Mouse (Mus musculus) testis, postnatal 14 days (tissue): ENCODE results near the gene Garnl3.

Experiments
- DNase-seq: peaks from one replicate; pipeline ENCODE4 v3.0.0; 2021; ENCODE audit warnings: low spot score

Gene Garnl3

DNA sequence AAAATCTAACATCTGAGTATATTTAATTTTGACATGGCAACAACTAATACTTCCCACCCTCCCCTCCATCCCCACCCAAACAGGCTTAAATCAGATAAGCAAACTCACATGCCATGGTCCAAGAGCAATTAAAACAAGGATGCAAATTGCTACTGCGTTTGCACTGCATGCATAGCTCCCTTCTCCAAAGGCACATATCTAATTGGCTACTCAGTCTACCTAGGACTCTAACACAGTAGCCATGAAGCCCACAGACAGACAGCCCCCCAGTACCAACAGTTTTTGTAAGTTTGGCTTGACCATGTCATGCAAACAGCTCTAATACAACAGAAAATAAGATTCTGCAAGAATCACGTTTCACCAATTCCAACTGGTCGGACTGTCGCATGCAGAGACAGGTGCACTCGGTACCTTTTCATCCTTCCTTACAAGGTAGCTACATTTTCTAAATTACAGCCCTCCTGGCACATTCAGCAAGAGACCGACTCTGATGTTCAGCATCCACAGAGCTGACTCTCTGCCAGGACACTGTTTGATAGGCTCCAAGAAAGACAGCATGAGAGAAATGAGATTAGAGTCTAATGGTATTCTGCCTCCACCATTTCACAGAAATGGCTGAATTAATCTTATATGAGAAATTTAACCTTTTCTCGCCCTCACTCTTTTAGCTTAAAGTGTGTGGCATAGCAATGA is 44.6 kb downstream of the Garnl3 start:
- no peak for DNase-seq

DNA sequence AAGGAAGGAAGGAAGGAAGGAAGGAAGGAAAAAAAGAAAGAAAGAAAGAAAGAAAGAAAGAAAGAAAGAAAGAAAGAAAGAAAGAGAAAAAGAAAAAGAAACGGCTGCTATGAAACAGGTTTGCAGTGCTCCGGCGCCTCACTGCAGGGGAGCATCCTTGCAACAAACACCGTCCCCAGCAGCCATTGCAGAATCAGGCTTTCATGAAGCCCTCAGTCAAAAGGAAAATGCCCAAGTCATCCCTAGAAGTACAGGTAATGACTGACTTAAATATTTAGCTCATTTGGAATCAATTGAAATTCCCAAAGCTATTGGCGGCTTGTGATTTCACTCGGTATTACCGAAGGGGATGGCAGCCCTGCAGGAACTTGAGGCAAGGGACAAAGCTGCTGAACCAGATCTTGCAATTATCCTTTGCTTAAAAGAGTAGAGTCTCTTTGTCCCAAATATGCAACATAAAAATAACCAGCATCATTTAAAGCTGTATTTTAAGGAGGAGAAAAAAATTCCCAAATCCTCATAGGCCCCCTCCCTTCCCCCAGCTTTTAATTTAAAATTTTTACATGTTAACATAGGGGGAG is 45.3 kb downstream of the Garnl3 start:
- DNase-seq = no peak

DNA sequence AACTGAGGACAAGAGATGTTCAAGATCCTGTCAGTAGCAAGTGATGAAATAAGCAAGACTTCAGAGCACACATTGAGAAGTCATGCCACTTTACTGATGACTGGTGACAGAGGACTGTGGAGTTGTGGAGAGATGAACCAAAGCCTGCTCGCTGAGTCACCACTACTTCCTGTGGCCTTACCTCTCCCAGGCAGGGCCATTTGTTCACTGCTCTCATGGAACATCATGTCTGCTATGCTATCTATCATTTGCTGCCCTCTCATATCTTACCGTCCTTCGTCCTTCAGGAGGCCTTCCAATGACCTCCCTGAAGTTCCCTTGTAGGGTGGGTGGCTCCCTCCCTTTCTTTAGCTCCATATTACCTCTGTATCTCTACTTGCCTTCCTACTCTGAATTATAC is 47.2 kb downstream of the Garnl3 start:
- DNase-seq = no peak

- no peak for DNase-seq
These were observed 51.3 kb downstream of the Garnl3 start for GRCm38 (mm10) chr2:33080166-33080565.

GRCm38 (mm10) chr2:33077252-33077651 is 54.2 kb downstream of the Garnl3 start:
- no peak for DNase-seq

GRCm38 (mm10) chr2:33074931-33075330 is 56.5 kb downstream of the Garnl3 start:
- DNase-seq = no peak

GRCm38 (mm10) chr2:33074188-33074587 is 57.3 kb downstream of the Garnl3 start:
- DNase-seq = no peak

- DNase-seq = no peak
These were observed 59.1 kb downstream of the Garnl3 start for GRCm38 (mm10) chr2:33072333-33072732.

DNA sequence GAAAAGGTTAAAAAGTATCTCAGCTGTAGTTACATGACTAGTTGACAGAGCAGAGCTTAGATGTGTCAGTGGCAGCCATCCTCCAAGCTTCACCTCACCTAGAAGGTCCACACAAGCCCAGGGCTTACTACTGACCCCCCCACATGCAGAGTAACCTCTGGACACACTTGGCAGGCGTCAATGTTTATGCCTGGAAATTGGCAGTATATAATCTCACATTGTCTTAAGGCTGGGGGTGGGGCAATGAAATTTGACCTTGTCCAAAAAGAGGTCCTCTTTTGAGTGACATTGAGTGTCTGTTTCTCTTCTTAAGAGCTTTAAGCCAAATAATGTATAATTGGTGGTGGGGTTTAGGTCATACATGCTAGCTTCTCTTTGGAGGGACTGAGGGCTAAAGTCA is 65.8 kb downstream of the Garnl3 start:
- DNase-seq = no peak

DNA sequence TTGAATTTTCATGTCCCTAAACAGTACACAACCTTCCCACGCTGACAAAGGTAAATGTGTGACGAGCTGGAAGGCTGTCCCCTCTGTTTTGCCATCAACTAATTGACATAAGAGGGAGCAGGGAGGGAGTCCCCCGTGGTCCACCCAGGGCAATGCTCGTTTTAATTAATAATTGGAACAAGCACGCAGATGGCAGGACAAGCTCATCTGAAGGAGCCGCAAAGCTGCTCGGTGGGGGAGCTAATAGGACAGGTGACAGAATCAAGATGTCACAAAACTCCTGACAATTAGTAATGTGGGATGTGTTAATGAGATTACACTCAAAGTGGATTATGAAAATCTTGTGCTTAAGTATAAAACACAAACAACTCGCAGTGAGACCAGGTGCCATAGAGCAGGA is 68.7 kb downstream of the Garnl3 start:
- DNase-seq = no peak

DNA sequence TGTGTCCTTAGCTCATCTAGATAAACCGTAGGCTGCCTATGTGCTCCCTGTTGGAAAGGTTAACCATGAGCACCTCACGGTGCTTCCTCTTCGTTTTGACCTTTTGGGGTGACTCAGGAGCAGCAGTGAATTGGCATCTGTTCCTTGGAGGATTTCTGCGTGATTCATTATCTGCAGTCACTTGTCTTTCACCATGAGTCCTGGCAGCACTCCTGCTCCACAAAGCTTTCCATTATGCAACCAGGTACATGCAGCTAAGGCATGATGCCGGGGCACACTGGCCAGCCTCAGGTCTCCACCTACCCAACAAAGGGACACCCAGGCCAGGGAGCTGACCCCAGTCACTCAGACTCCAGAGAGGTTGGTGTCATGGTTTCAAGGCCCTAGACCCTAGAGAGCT is 72.5 kb downstream of the Garnl3 start:
- DNase-seq = no peak

- no peak for DNase-seq
These were observed 73.9 kb downstream of the Garnl3 start for GRCm38 (mm10) chr2:33057514-33057913.

GRCm38 (mm10) chr2:33053966-33054365 is 77.5 kb downstream of the Garnl3 start:
- no peak for DNase-seq

- peak; percentile 44 for DNase-seq
These were observed 84.1 kb downstream of the Garnl3 start for GRCm38 (mm10) chr2:33047360-33047759.

GRCm38 (mm10) chr2:33046919-33047318 is 84.5 kb downstream of the Garnl3 start:
- DNase-seq = no peak

- no peak for DNase-seq
These were observed 85.6 kb downstream of the Garnl3 start for GRCm38 (mm10) chr2:33045899-33046298.

- DNase-seq = no peak
These were observed 88.7 kb downstream of the Garnl3 start for GRCm38 (mm10) chr2:33042781-33043180.

GRCm38 (mm10) chr2:33041571-33041970 is 89.9 kb downstream of the Garnl3 start:
- DNase-seq = no peak

DNA sequence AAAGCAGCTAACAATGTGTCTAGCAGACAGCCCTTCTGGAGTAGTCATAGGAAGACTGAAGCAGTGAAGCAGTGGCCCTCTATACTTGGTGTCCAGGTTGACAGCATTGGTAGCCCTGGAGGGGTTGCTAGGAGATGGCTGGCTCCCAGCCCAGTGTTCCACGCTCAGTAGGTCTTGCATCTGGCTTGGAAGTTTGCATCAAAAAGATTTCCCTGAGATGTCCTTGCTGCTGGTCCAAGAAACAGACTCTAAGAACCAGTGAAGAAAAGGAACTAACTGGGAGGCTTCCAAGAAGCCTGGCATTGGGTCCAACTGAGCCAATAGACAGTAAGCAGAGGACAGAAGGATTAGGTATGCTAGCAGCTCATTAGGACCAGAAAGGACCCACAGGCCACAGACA is 94.0 kb downstream of the Garnl3 start:
- no peak for DNase-seq

DNA sequence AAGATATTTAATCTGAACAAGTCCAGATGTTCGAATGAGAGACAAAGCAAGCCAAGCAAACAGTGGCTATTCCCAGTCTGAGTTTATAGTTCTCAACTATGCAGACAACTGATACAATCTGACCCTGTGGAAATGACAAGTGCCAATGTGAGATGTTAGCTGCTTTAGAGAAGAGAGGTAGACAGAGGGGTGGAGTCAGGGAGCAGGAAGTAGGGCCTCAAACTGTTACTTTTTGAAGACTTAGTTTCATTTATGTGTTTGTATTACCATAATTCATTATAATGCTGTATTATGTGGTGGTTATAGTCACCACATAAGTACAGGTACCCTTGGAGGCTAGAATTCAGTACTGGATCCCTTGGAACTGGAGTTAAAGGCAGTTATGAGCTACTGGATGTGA is 96.2 kb downstream of the Garnl3 start:
- DNase-seq = no peak

DNA sequence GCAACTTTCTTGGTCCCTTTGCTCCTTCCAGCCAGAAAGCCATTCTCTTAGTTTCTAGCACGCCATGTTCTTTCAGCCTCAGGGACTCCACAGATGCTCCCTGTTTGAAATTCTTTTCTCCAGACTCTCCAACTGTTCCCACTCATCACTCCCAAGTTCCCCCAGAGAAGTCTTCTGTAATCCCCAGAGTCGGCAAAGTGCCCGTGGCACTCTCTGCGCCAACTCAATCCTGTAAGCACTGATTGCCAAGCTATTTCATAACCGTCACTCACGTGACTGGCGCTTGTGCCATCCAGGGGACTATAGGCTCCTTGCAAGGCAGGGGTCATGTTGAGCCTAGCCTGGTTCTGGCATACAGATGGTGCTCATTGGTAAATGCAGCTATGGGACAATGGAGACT is 98.2 kb downstream of the Garnl3 start:
- no peak for DNase-seq

DNA sequence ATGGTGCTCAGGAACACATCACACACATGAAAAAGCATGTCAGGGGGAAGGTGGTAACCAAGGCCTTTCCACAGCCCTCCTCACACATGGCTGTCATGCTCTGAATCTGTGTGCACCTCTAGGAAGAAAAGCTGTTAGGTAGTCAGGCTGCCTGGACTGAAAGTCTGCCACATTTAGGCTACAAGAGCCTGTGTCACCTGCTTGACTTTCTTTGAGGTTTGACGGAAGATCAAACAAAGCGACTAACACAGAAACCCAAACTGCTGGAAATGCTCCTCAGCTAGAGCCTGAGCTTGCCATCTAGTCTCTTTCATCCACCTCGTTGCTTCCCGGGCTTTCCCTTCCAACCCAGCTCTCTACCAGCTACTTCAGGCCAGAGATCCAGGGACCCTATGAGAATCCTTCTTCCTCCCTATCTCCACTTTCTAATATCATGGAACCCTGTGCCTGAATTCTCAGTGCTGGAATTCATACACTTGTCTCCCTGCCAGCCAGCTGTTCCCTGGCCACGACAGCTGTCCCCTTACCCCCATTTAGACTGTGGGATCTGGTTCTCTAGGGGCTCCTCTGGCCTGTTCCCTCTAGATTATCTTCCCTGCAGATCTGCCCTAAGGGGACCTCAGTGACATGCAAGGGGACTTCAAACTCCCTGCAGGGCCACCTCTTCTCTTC is 98.9 kb downstream of the Garnl3 start:
- DNase-seq = no peak

GRCm38 (mm10) chr2:33025040-33025439 is 106.4 kb downstream of the Garnl3 start:
- DNase-seq = no peak

DNA sequence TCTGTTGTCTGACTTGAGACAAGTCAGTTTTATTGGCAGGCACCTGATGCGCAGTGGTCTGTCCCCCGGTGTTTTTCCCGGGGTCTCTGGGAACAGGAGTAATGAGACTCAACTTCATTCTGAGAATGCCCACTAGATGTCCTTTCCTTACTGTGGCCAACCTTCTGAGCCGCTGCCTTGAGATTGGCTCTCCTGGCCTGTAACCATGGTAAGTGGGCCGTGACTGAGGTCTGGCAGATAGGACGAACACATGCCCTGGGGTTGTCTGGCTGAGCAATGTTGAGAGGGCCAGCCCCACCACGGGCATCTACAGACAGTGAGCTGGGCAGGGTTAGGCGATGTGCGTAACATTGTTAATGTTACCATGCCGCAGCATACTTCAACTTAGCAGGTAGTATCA is 106.9 kb downstream of the Garnl3 start:
- no peak for DNase-seq
